ENCODE assay signal across 21 mouse cellular contexts in genomic region chr1:85824905-85825304, GRCm38 (mm10). TPM values are rescaled to one million over a fixed set of nuclear protein-coding genes. Genes with fewer than 3 reads are reported as not detected.
A peak's percentile ranks its signal among the peaks of the same experiment; 100 is the strongest.
DNase-seq lines count a peak whose midpoint lies in the region; ATAC-seq and TF ChIP-seq lines count a peak whose summit lies in the region.
"Had no signal": no experiment of that assay in that cellular context is flagged by ENCODE, and none has a peak within 500 bp of the region (broad histone marks: within the 10 kb centered on the region; RNA-seq: fewer than 3 reads in every experiment).

No protein-coding gene starts in this region.

- WGBS in lung, embryonic 16.5 days = 66% methylated on average over 3 of the region's 3 CpGs
- 72% methylated on average over 3 of the region's 3 CpGs for WGBS in lung, adult 2 months

- TF ChIP-seq CTCF in gastrocnemius, adult 2 months (IDR thresholded peaks at IDR 0.05) = no peak
- no peak for TF ChIP-seq CTCF in lung, adult 2 months (IDR thresholded peaks at IDR 0.05; ENCODE audit: insufficient read depth, low read length)

- no peaks in the 10 kb centered on the region for H3K27me3 ChIP-seq in lung, embryonic 16.5 days (ENCODE audit: control insufficient read depth, insufficient read depth, low read depth, low read length)
- H3K27me3 ChIP-seq: hindbrain, embryonic 13.5 days had no signal

- ATAC-seq in lung, embryonic 16.5 days (ENCODE audit: low read depth) = peak; percentile 59
- ATAC-seq: activated CD4-positive, CD25-positive, alpha-beta regulatory T cell, adult 4 months; forebrain, embryonic 14.5 days; forebrain, postnatal 0 days; hindbrain, postnatal 0 days; inflammation-experienced regulatory T-cells, adult 6 months had no signal

- no peak overlapping the region for H3K4me2 ChIP-seq in lung, embryonic 16.5 days (ENCODE audit: low read depth, low read length)
- H3K4me2 ChIP-seq: heart, embryonic 11.5 days; hindbrain, embryonic 13.5 days had no signal

- no peak for TF ChIP-seq POLR2A in lung, adult 2 months (IDR thresholded peaks at IDR 0.05; ENCODE audit: borderline replicate concordance, extremely low read depth, low read depth, low read length)

- no peak overlapping the region for H3K9ac ChIP-seq in lung, embryonic 16.5 days (ENCODE audit: low read length)
- H3K9ac ChIP-seq: forebrain, postnatal 0 days; hindbrain, embryonic 13.5 days had no signal

- no peak overlapping the region for H3K4me3 ChIP-seq in gastrocnemius, adult 2 months
- no peak overlapping the region for H3K4me3 ChIP-seq in lung, embryonic 16.5 days (ENCODE audit: low read length)
- H3K4me3 ChIP-seq in lung, adult 2 months (replicated peaks; ENCODE audit: extremely low read depth, low read depth, low read length) = no peak overlapping the region
- H3K4me3 ChIP-seq: hindbrain, embryonic 10.5 days; hindbrain, embryonic 13.5 days had no signal

- H3K27ac ChIP-seq in gastrocnemius, adult 2 months = peak overlapping the region; percentile 93
- H3K27ac ChIP-seq in lung, embryonic 16.5 days (ENCODE audit: low read length) = no peak overlapping the region
- H3K27ac ChIP-seq: hindbrain, embryonic 10.5 days; hindbrain, embryonic 13.5 days; hindbrain, postnatal 0 days had no signal

- intact Hi-C loops in gastrocnemius, adult 2 months (cut with DNase I) = no loop called here

- H3K4me1 ChIP-seq in lung, embryonic 16.5 days (replicated peaks; ENCODE audit: control insufficient read depth, insufficient read depth, low read length) = 0 out of 2 replicates have a peak, but pooled peaks cover 3% of the 10 kb centered on the region
- H3K4me1 ChIP-seq in lung, adult 2 months (ENCODE audit: control insufficient read depth, insufficient read depth, low read length) = peaks cover 16% of the 10 kb centered on the region
- H3K4me1 ChIP-seq: hindbrain, embryonic 10.5 days; hindbrain, embryonic 13.5 days had no signal

- H3K9me3 ChIP-seq in lung, embryonic 16.5 days (ENCODE audit: control insufficient read depth, low read length) = no peaks in the 10 kb centered on the region
- H3K9me3 ChIP-seq: hindbrain, embryonic 10.5 days; hindbrain, embryonic 13.5 days had no signal

- H3K36me3 ChIP-seq in lung, embryonic 16.5 days (ENCODE audit: control insufficient read depth, insufficient read depth, low read length) = peaks cover 6% of the 10 kb centered on the region; the same call in 1 of the 2 replicates

- no peak for DNase-seq in gastrocnemius, adult 2 months
- DNase-seq in gastrocnemius, postnatal 25 days = no peak
- no peak for DNase-seq in lung, adult 2 months
- peak; percentile 32 to 45 for DNase-seq in lung, postnatal 4 days
- DNase-seq in kidney, postnatal 4 days = no peak
- DNase-seq: adrenal gland, adult 8-10 months; adrenal gland, postnatal 36 days; cerebellum, adult 18-20 months; cerebellum, adult 9-10 months; cerebellum, postnatal 14 days; forebrain, postnatal 0 days; gastrocnemius, postnatal 36 days had no signal

RNA-seq across cellular contexts. Expression of gene Cab39, which starts 31.7 kb away (rescaled TPM):
- total RNA-seq in gastrocnemius, adult 2 months (2021) = 100 to 1,000 TPM; 191 to 193 TPM
- total RNA-seq in gastrocnemius, postnatal 25 days (2021) = 100 to 1,000 TPM; 142 to 177 TPM
- polyA plus RNA-seq in lung, embryonic 16.5 days (2015; fragmentation: Nextera tagmentation; extraction: Ambion mirVana) = 26.3 TPM in 2 replicates
- polyA plus RNA-seq in lung, adult 2 months (2012; rRNA removed) = 43.8 and 48.3 TPM in 2 replicates

RNA-seq across cellular contexts. Expression of gene A630001G21Rik, which starts 46.5 kb away (rescaled TPM):
- total RNA-seq in gastrocnemius, adult 2 months (2021) = under 1 TPM in 1 of 2 experiments, not detected in 1; 0.15 TPM
- under 1 TPM; 0.15 to 0.48 TPM for total RNA-seq in gastrocnemius, postnatal 25 days (2021)
- 1.3 and 1.5 TPM in 2 replicates for polyA plus RNA-seq in lung, embryonic 16.5 days (2015; fragmentation: Nextera tagmentation; extraction: Ambion mirVana)
- 3.0 and 3.6 TPM in 2 replicates for polyA plus RNA-seq in lung, adult 2 months (2012; rRNA removed)
- total RNA-seq: gastrocnemius, adult 8-10 months; hindbrain, postnatal 0 days had no signal

Comparison
In these comparisons a context has a peak if more than half of its experiments do, and no peak if none do; other contexts are left out.
1. DNase-seq: peak in lung, postnatal 4 days (2 of 2); none in gastrocnemius, adult 2 months (single experiment), gastrocnemius, postnatal 25 days (single experiment), lung, adult 2 months (single experiment) and kidney, postnatal 4 days (0 of 2).